Mouse (Mus musculus) heart, postnatal 0 days (tissue): ENCODE measurements around the gene Mical2.

Experiments used
- CTCF ChIP-seq: IDR thresholded peaks from 2 replicates; pipeline ENCODE4 v1.5.1; 2016; ENCODE audit warnings: antibody characterized with exemption, control low read depth, low read depth
- EP300 ChIP-seq: IDR thresholded peaks from 2 replicates; pipeline ENCODE4 v1.6.1; 2016; ENCODE audit warnings: antibody characterized with exemption, low read depth

DNA sequence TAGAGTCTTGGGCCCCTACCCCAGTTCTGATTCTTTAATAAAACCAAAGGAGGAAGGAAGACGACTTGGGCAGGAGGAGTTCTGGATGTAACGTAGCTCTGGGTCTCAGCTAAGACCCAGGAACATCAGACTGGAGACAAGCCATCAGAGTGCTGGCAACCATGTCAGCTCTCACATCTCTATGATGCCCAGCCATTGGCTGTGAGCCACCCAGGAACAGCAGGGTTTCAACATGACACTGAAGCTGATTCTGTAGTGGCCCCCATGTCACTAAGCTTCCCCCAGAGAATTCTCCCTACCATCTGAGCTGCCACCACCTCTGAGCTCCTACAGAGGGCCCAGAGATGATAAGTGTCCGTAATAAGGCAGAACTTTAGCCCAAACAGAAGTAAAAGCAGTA, 184.3 kb downstream of the Mical2 start:
- TF ChIP-seq CTCF (no peak), EP300 (no peak)
